Mouse (Mus musculus) midbrain, embryonic 12.5 days (tissue): Measurements from ENCODE around the gene Rabl6. TPM values are rescaled to one million over a fixed set of nuclear protein-coding genes. Genes with fewer than 3 reads are reported as not detected.

Source experiments
- ATAC-seq: fragments of 200-750 bp; cut with Nextera tagmentation; 2 replicates; pipeline ENCODE4 v1.8.0; 2017; ENCODE audit warnings: low read depth, moderate TSS enrichment, moderate library complexity; ENCODE audit not compliant: low FRiP score
- H3K27ac ChIP-seq: fragments of 300-500 bp; sonication (generic); replicated peaks from 2 replicates; pipeline ENCODE4 v1.5.1; 2016; ENCODE audit warnings: mild to moderate bottlenecking
- H3K27me3 ChIP-seq: fragments of 300-500 bp; sonication (generic); 2 replicates; pipeline ENCODE4 v1.6.1; 2016; ENCODE audit warnings: mild to moderate bottlenecking
- H3K36me3 ChIP-seq: fragments of 300-500 bp; sonication (generic); 2 replicates; pipeline ENCODE4 v1.6.1; 2016
- H3K4me1 ChIP-seq: fragments of 300-500 bp; sonication (generic); 2 replicates; pipeline ENCODE4 v1.6.1; 2016
- H3K4me2 ChIP-seq: fragments of 300-500 bp; sonication (generic); replicated peaks from 2 replicates; pipeline ENCODE4 v1.6.1; 2016; ENCODE audit warnings: mild to moderate bottlenecking, moderate library complexity
- H3K4me3 ChIP-seq: fragments of 300-500 bp; sonication (generic); 2 replicates; pipeline ENCODE4 v1.5.1; 2016; ENCODE audit warnings: mild to moderate bottlenecking
- H3K9ac ChIP-seq: fragments of 300-500 bp; sonication (generic); replicated peaks from 2 replicates; pipeline ENCODE4 v1.6.1; 2016; ENCODE audit warnings: mild to moderate bottlenecking, moderate library complexity
- H3K9me3 ChIP-seq: fragments of 300-500 bp; sonication (generic); 2 replicates; pipeline ENCODE4 v1.6.1; 2016; ENCODE audit warnings: mild to moderate bottlenecking
- WGBS: fragments of 180-500 bp; shearing (Covaris S2); methylation state at CpG from one replicate; pipeline ENCODE4 v1.1.7; 2016; 5-methylcytosine and 5-hydroxymethylcytosine counted together
- polyA plus RNA-seq: library from polyadenylated mRNA; unstranded; fragments of >200 nt; fragmentation: Nextera tagmentation; extraction: Ambion mirVana; gene quantifications from 2 replicates; pipeline ENCODE4 v1.2.1, GENCODE M21; 2016

Gene Rabl6
- polyA plus RNA-seq, 1 experiment from 2014 or later: 71.0 TPM

DNA sequence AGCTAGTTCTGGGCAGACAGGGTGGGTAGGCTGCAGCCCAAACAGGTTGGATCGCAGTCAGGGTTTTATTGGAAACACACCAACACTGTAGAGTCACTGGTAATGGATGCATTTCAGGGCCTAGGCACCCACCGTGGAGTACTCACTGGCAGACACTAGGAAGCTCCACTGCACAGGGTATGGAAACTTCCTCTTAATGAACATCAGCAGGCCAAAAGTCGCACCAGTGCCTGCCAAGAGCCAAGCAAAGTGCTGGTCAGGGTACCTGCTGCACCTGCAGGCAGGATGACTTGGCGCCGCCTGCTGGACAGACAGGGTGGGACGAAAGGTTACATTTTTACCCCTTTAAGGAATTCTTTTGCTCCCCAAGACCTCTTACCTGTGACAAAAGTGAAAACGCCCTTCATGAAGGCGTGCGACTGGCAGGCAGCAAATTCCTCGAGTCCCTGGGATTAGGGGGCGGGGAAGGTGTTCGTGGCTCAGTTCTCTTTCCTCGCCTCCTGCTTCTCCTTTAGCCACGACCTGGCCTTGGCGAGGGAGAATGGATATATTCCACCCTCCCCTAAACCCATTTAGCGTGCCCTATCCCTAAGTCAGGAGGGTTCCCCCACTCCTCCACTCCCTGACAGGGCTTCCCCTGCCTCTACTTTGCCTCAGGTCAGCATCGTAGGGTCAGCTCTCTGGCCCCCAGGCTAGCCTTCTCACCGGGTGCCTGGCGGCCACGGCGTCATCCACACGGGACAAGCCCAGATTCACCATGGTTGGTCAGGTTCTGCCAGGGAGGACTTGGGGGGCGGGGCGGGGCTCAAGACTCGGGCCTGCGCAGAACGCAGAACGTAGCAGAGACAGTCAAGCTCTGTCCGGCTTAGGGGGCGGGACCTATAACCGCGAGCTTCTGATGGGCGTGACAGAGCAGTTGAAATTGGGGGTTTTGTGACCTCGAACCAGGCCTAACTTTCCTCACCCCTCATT lies 13.2 kb upstream of the Rabl6 start, which contains the start of gene Tmem141:
TSS of gene Tmem141 (minus strand) at position 777 of the 972 bp plus-strand sequence.
- 0 out of 2 replicates have a peak within 1 kb of the TSS, but pooled peaks have one; percentile 46 for H3K27ac ChIP-seq
- H3K27me3 ChIP-seq: peaks cover 42% of the 10 kb centered on the region
- 6% methylated on average over 34 of the region's 34 CpGs for WGBS
- peak; percentile 93 for ATAC-seq
- H3K4me3 ChIP-seq: peak within 1 kb of the TSS; percentile 47
- no peaks in the 10 kb centered on the region for H3K9me3 ChIP-seq
- peaks cover 8% of the 10 kb centered on the region for H3K4me1 ChIP-seq
- no peaks in the 10 kb centered on the region for H3K36me3 ChIP-seq
- peak within 1 kb of the TSS; percentile 75 for H3K4me2 ChIP-seq
- H3K9ac ChIP-seq: peak within 1 kb of the TSS; percentile 66

GRCm38 (mm10) chr2:25620852-25621228 lies 12.5 kb upstream of the Rabl6 start:
- Histone ChIP-seq H3K4me1 (peaks cover 8% of the 10 kb centered on the region), H3K4me3 (peak overlapping the region; percentile 47; the same call in 1 of the 2 replicates), H3K27ac (no peak overlapping the region), H3K4me2 (peak overlapping the region; percentile 75; the same call in 1 of the 2 replicates), H3K9ac (no peak overlapping the region), H3K27me3 (peaks cover 49% of the 10 kb centered on the region), H3K9me3 (no peaks in the 10 kb centered on the region), H3K36me3 (no peaks in the 10 kb centered on the region)
- 93% methylated on average over 4 of the region's 4 CpGs for WGBS
- ATAC-seq: no peak

DNA sequence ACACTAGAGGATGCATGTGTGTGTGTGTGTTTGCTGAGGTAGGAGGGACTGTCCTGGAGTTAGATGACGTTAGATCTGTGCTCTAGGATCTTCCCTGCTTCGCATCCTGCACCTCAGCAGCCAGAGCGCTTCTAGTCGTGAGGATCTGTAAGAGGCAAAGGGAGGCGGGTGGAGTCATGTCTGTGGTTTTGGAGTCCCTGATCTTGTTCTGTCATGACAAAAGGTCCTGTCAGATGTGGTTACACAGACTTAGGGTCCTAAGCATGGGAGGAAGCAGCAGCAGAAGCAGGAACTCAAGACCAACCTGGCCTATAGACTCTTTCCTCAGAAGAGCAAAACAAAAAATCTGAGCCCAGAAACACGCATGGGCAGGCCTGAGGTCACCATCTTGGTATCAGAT lies 12.1 kb upstream of the Rabl6 start:
- Histone ChIP-seq H3K36me3 (no peaks in the 10 kb centered on the region), H3K4me1 (peaks cover 8% of the 10 kb centered on the region), H3K27me3 (peaks cover 54% of the 10 kb centered on the region), H3K27ac (no peak overlapping the region), H3K4me2 (no peak overlapping the region), H3K9me3 (no peaks in the 10 kb centered on the region), H3K4me3 (no peak overlapping the region), H3K9ac (no peak overlapping the region)
- no peak for ATAC-seq
- WGBS: 78% methylated on average over 6 of the region's 6 CpGs

DNA sequence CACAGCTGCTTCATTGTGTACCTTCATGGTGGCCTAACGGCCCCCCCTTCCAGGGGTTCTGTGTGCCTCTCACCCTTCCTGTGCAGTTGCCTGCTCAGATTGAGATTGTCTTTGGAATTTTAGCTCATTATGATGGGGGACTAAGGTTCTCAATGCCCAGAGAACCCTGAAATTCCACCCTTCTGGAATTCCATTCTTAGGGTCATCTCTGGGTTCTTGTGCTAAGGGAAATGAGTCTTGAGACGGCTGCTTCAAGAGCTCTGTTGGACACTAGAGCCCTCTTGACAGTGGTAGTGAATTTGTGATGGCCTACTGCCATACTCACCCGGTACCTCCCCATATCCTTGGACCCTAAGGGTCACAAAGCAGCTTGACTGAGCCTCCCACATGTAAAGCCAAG lies 9.3 kb upstream of the Rabl6 start, which contains the start of gene Ccdc183:
TSS of gene Ccdc183 (minus strand) at position 101 of the 400 bp plus-strand sequence.
- Histone ChIP-seq H3K27me3 (peaks cover 66% of the 10 kb centered on the region), H3K9ac (no peak within 1 kb of the TSS), H3K4me1 (peaks cover 8% of the 10 kb centered on the region), H3K27ac (no peak within 1 kb of the TSS), H3K9me3 (no peaks in the 10 kb centered on the region), H3K36me3 (no peaks in the 10 kb centered on the region), H3K4me3 (no peak within 1 kb of the TSS), H3K4me2 (no peak within 1 kb of the TSS)
- ATAC-seq: no peak
- 65% methylated on average over 3 of the region's 3 CpGs for WGBS

- Histone ChIP-seq H3K9ac (no peak overlapping the region), H3K36me3 (no peaks in the 10 kb centered on the region), H3K27ac (no peak overlapping the region), H3K9me3 (no peaks in the 10 kb centered on the region), H3K27me3 (peaks cover 75% of the 10 kb centered on the region), H3K4me1 (peaks cover 3% of the 10 kb centered on the region; the same call in 1 of the 2 replicates), H3K4me2 (0 out of 2 replicates have a peak overlapping the region, but pooled peaks have one; percentile 5), H3K4me3 (no peak overlapping the region)
- 19% methylated on average over 22 of the region's 22 CpGs for WGBS
- no peak for ATAC-seq
Observed at GRCm38 (mm10) chr2:25616398-25616797, 8.1 kb upstream of the Rabl6 start.

DNA sequence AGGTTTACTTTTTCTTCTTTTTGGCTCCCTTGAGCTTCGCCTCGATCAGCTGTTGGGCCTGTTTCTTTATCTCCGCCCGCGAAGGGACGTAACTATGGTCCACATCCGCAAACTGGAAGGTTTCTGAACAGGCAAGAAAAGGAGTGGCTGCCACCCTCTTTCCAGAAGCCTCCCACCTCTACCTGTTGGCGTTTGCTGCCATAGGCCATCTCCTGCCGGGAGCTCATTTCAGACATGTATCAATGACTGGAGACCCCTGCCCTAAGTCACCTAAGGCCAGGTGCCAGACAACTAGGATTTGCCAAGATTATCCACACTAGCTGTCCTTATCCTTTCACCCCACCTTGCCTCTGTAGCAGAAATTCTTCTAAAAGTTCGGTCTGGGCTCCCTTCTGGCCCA lies 350 bp upstream of the Rabl6 start:
- Histone ChIP-seq H3K9ac (peak overlapping the region; percentile 97; the same call in 1 of the 2 replicates), H3K36me3 (no peaks in the 10 kb centered on the region), H3K4me2 (peak overlapping the region; percentile 71), H3K27me3 (peaks cover 26% of the 10 kb centered on the region), H3K27ac (peak overlapping the region; percentile 94; the same call in 1 of the 2 replicates), H3K4me1 (peaks cover 19% of the 10 kb centered on the region), H3K9me3 (no peaks in the 10 kb centered on the region), H3K4me3 (peak overlapping the region; percentile 98)
- 70% methylated on average over 10 of the region's 10 CpGs for WGBS
- ATAC-seq: peak; percentile 11; the same call in 1 of the 2 replicates

- no peak overlapping the region for H3K27ac ChIP-seq
- no peaks in the 10 kb centered on the region for H3K9me3 ChIP-seq
- ATAC-seq: no peak
- H3K36me3 ChIP-seq: peaks cover 48% of the 10 kb centered on the region
- H3K27me3 ChIP-seq: no peaks in the 10 kb centered on the region
- H3K4me2 ChIP-seq: no peak overlapping the region
- peaks cover 14% of the 10 kb centered on the region for H3K4me1 ChIP-seq
- no peak overlapping the region for H3K4me3 ChIP-seq
- no peak overlapping the region for H3K9ac ChIP-seq
- WGBS: 94% methylated on average over 5 of the region's 5 CpGs
Observed at GRCm38 (mm10) chr2:25602526-25602925, 5.8 kb downstream of the Rabl6 start.

DNA sequence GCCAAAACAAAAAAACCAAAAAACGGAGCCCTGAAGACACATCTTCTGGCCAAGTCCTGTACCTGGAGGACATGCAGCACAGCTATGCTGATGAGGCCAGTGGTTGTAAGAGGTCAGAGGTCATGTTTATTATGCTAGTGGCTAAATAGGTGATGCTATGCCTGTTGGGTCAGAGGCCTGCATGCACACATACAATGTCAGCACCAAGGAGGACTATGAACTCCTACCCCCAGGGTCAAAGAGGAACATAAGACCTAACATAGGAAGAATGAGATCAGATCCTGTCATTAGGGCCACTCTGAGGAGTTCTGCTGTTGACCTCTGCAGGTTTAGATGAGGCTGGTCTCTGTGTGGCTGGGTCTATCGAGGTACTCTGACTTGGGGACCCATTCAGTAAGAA lies 8.3 kb downstream of the Rabl6 start:
- Histone ChIP-seq H3K9me3 (no peaks in the 10 kb centered on the region), H3K27ac (no peak overlapping the region), H3K27me3 (no peaks in the 10 kb centered on the region), H3K36me3 (peaks cover 73% of the 10 kb centered on the region), H3K4me2 (no peak overlapping the region), H3K4me1 (no peaks in the 10 kb centered on the region), H3K4me3 (no peak overlapping the region), H3K9ac (no peak overlapping the region)
- no peak for ATAC-seq
- 96% methylated on average over 2 of the region's 2 CpGs for WGBS

DNA sequence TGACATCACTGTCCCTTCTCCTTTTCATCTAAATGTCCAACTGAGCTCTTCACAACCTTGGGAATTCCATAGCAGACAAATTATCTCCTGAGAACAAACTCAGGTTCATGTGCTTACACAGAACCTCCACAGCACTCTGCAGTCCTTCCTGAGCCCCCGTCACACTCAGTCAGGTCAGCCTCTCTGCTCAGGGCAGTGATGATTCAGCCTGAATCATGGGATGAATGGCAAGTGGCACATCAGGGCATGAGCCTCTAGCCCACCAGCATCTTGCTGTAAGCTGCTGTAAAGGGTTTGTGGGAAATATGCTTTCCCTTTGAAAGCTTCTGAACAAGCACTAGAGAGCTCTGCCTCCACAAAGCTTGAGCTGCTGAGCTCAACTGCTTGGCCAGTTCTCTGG lies 9.6 kb downstream of the Rabl6 start:
- H3K9ac ChIP-seq: no peak overlapping the region
- H3K27me3 ChIP-seq: no peaks in the 10 kb centered on the region
- ATAC-seq: no peak
- no peak overlapping the region for H3K4me3 ChIP-seq
- 90% methylated on average over 1 of the region's 1 CpGs for WGBS
- H3K9me3 ChIP-seq: no peaks in the 10 kb centered on the region
- no peak overlapping the region for H3K27ac ChIP-seq
- H3K4me2 ChIP-seq: no peak overlapping the region
- H3K36me3 ChIP-seq: peaks cover 80% of the 10 kb centered on the region
- H3K4me1 ChIP-seq: no peaks in the 10 kb centered on the region

GRCm38 (mm10) chr2:25596765-25597510 lies 11.4 kb downstream of the Rabl6 start:
- Histone ChIP-seq H3K4me2 (no peak overlapping the region), H3K4me1 (no peaks in the 10 kb centered on the region), H3K36me3 (peaks cover 94% of the 10 kb centered on the region), H3K27ac (no peak overlapping the region), H3K9me3 (no peaks in the 10 kb centered on the region), H3K9ac (no peak overlapping the region), H3K4me3 (no peak overlapping the region), H3K27me3 (no peaks in the 10 kb centered on the region)
- ATAC-seq: no peak
- WGBS: 98% methylated on average over 5 of the region's 5 CpGs

DNA sequence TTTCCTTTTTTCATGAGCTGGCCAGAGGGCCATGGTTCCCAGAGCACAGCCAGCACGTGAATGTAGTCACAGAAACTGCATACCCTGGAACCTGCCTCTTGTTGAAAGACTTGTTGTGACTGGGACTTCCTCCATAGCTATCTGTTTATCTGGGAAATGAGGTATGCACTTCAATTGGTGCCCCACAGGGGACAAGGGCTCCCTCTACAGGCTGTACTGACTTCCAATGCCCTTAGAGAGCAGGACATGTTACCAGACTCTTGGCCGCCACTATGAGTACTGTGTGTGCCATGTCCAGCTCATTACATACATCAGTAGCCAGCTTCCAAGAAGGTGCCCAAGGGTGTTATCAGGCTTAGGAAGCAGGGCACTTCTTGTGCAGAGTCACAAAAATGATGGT lies 16.5 kb downstream of the Rabl6 start:
- 89% methylated on average over 2 of the region's 2 CpGs for WGBS
- H3K4me2 ChIP-seq: no peak overlapping the region
- no peak overlapping the region for H3K4me3 ChIP-seq
- no peaks in the 10 kb centered on the region for H3K9me3 ChIP-seq
- ATAC-seq: no peak
- no peak overlapping the region for H3K9ac ChIP-seq
- H3K27ac ChIP-seq: no peak overlapping the region
- no peaks in the 10 kb centered on the region for H3K4me1 ChIP-seq
- peaks cover 87% of the 10 kb centered on the region for H3K36me3 ChIP-seq
- H3K27me3 ChIP-seq: no peaks in the 10 kb centered on the region
